Mouse (Mus musculus): ENCODE measurements around the gene Gnmt. TPM values are rescaled to one million over a fixed set of nuclear protein-coding genes. Genes with fewer than 3 reads are reported as not detected.
A peak's percentile ranks its signal among the peaks of the same experiment; 100 is the strongest.

The Gnmt gene
- polyA plus RNA-seq, 1 experiment from 2014 or later: 0.34 TPM

- H3K9me3 ChIP-seq: no peaks in the 10 kb centered on the region
- no peak overlapping the region for H3K9ac ChIP-seq
- no peaks in the 10 kb centered on the region for H3K27me3 ChIP-seq
- ATAC-seq (ENCODE audit: insufficient number of reproducible peaks, insufficient read depth, low FRiP score, low TSS enrichment, low read depth): no peak
- 69% methylated on average over 10 of the region's 10 CpGs for WGBS
- peaks cover 43% of the 10 kb centered on the region for H3K36me3 ChIP-seq
- H3K27ac ChIP-seq: no peak overlapping the region
- H3K4me1 ChIP-seq: no peaks in the 10 kb centered on the region
- no peak overlapping the region for H3K4me3 ChIP-seq
- no peak overlapping the region for H3K4me2 ChIP-seq
Measured at GRCm38 (mm10) chr17:46736160-46736559, 7.2 kb upstream of the Gnmt start.

- Histone ChIP-seq H3K4me1 (no peaks in the 10 kb centered on the region), H3K9ac (no peak overlapping the region), H3K4me3 (no peak overlapping the region), H3K9me3 (no peaks in the 10 kb centered on the region), H3K4me2 (no peak overlapping the region), H3K27ac (no peak overlapping the region), H3K36me3 (peaks cover 42% of the 10 kb centered on the region), H3K27me3 (0 out of 2 replicates have a peak, but pooled peaks cover under 1% of the 10 kb centered on the region)
- WGBS: 86% methylated on average over 7 of the region's 7 CpGs
- ATAC-seq (ENCODE audit: insufficient number of reproducible peaks, insufficient read depth, low FRiP score, low TSS enrichment, low read depth): no peak
Measured at GRCm38 (mm10) chr17:46735287-46735686, 6.3 kb upstream of the Gnmt start.

GRCm38 (mm10) chr17:46734055-46734454 lies 5.1 kb upstream of the Gnmt start:
- no peak overlapping the region for H3K4me3 ChIP-seq
- no peaks in the 10 kb centered on the region for H3K9me3 ChIP-seq

GRCm38 (mm10) chr17:46728496-46728895 lies 472 bp downstream of the Gnmt start:
- Histone ChIP-seq H3K27ac (no peak overlapping the region), H3K36me3 (peaks cover 28% of the 10 kb centered on the region), H3K9me3 (no peaks in the 10 kb centered on the region), H3K27me3 (peaks cover 24% of the 10 kb centered on the region), H3K9ac (0 out of 2 replicates have a peak overlapping the region, but pooled peaks have one; percentile 53), H3K4me2 (peak overlapping the region; percentile 49), H3K4me1 (peaks cover 6% of the 10 kb centered on the region; the same call in 1 of the 2 replicates), H3K4me3 (peak overlapping the region; percentile 14)
- WGBS: 44% methylated on average over 11 of the region's 11 CpGs
- no peak for ATAC-seq (ENCODE audit: insufficient number of reproducible peaks, insufficient read depth, low FRiP score, low TSS enrichment, low read depth)

More at GRCm38 (mm10) chr17:46734055-46734454, 5.1 kb upstream of the Gnmt start:
- Histone ChIP-seq H3K9ac (no peak overlapping the region), H3K36me3 (peaks cover 40% of the 10 kb centered on the region), H3K4me1 (no peaks in the 10 kb centered on the region), H3K27ac (no peak overlapping the region), H3K27me3 (peaks cover 10% of the 10 kb centered on the region), H3K4me2 (no peak overlapping the region)
- 92% methylated on average over 3 of the region's 3 CpGs for WGBS
- ATAC-seq (ENCODE audit: insufficient number of reproducible peaks, insufficient read depth, low FRiP score, low TSS enrichment, low read depth): no peak

GRCm38 (mm10) chr17:46728021-46728420 lies 947 bp downstream of the Gnmt start:
- peaks cover 24% of the 10 kb centered on the region for H3K27me3 ChIP-seq
- H3K4me2 ChIP-seq: no peak overlapping the region
- H3K27ac ChIP-seq: no peak overlapping the region
- no peak overlapping the region for H3K4me3 ChIP-seq
- peaks cover 6% of the 10 kb centered on the region; the same call in 1 of the 2 replicates for H3K4me1 ChIP-seq
- peaks cover 33% of the 10 kb centered on the region for H3K36me3 ChIP-seq
- no peak for ATAC-seq (ENCODE audit: insufficient number of reproducible peaks, insufficient read depth, low FRiP score, low TSS enrichment, low read depth)
- WGBS: 29% methylated on average over 6 of the region's 6 CpGs
- H3K9me3 ChIP-seq: no peaks in the 10 kb centered on the region
- no peak overlapping the region for H3K9ac ChIP-seq

GRCm38 (mm10) chr17:46727271-46727670 lies 1.7 kb downstream of the Gnmt start:
- H3K4me2 ChIP-seq: no peak overlapping the region
- H3K4me3 ChIP-seq: no peak overlapping the region
- ATAC-seq (ENCODE audit: insufficient number of reproducible peaks, insufficient read depth, low FRiP score, low TSS enrichment, low read depth): no peak
- peaks cover 24% of the 10 kb centered on the region for H3K27me3 ChIP-seq
- H3K36me3 ChIP-seq: peaks cover 38% of the 10 kb centered on the region
- H3K4me1 ChIP-seq: peaks cover 6% of the 10 kb centered on the region; the same call in 1 of the 2 replicates
- H3K9ac ChIP-seq: no peak overlapping the region
- H3K27ac ChIP-seq: no peak overlapping the region
- 89% methylated on average over 11 of the region's 11 CpGs for WGBS
- H3K9me3 ChIP-seq: no peaks in the 10 kb centered on the region

GRCm38 (mm10) chr17:46725731-46726645 lies 3.0 kb downstream of the Gnmt start:
- H3K4me3 ChIP-seq: no peak overlapping the region
- no peak for ATAC-seq (ENCODE audit: insufficient number of reproducible peaks, insufficient read depth, low FRiP score, low TSS enrichment, low read depth)
- H3K36me3 ChIP-seq: peaks cover 50% of the 10 kb centered on the region
- H3K9me3 ChIP-seq: no peaks in the 10 kb centered on the region
- peaks cover 6% of the 10 kb centered on the region; the same call in 1 of the 2 replicates for H3K4me1 ChIP-seq
- H3K9ac ChIP-seq: no peak overlapping the region
- no peak overlapping the region for H3K4me2 ChIP-seq
- no peak overlapping the region for H3K27ac ChIP-seq
- 92% methylated on average over 26 of the region's 26 CpGs for WGBS
- peaks cover 24% of the 10 kb centered on the region for H3K27me3 ChIP-seq

- Histone ChIP-seq H3K4me2 (no peak overlapping the region), H3K9me3 (no peaks in the 10 kb centered on the region), H3K27ac (no peak overlapping the region), H3K4me1 (peaks cover 6% of the 10 kb centered on the region; the same call in 1 of the 2 replicates), H3K9ac (no peak overlapping the region), H3K36me3 (peaks cover 58% of the 10 kb centered on the region), H3K27me3 (peaks cover 23% of the 10 kb centered on the region), H3K4me3 (no peak overlapping the region)
- ATAC-seq (ENCODE audit: insufficient number of reproducible peaks, insufficient read depth, low FRiP score, low TSS enrichment, low read depth): no peak
- WGBS: 51% methylated on average over 9 of the region's 9 CpGs
Measured at GRCm38 (mm10) chr17:46725273-46725672, 3.7 kb downstream of the Gnmt start.

GRCm38 (mm10) chr17:46724477-46725084 lies 4.4 kb downstream of the Gnmt start:
- no peaks in the 10 kb centered on the region for H3K9me3 ChIP-seq
- no peak overlapping the region for H3K4me2 ChIP-seq
- no peak overlapping the region for H3K4me3 ChIP-seq
- H3K9ac ChIP-seq: no peak overlapping the region
- H3K4me1 ChIP-seq: peaks cover 6% of the 10 kb centered on the region; the same call in 1 of the 2 replicates
- 79% methylated on average over 18 of the region's 20 CpGs for WGBS
- H3K36me3 ChIP-seq: peaks cover 65% of the 10 kb centered on the region
- peaks cover 19% of the 10 kb centered on the region for H3K27me3 ChIP-seq
- ATAC-seq (ENCODE audit: insufficient number of reproducible peaks, insufficient read depth, low FRiP score, low TSS enrichment, low read depth): no peak
- H3K27ac ChIP-seq: no peak overlapping the region

- Histone ChIP-seq H3K4me2 (no peak overlapping the region), H3K27me3 (no peaks in the 10 kb centered on the region), H3K4me3 (no peak overlapping the region), H3K27ac (no peak overlapping the region), H3K9ac (no peak overlapping the region; the same call in none of the 2 replicates), H3K36me3 (peaks cover 83% of the 10 kb centered on the region), H3K4me1 (no peaks in the 10 kb centered on the region), H3K9me3 (no peaks in the 10 kb centered on the region)
- no peak for ATAC-seq (ENCODE audit: insufficient number of reproducible peaks, insufficient read depth, low FRiP score, low TSS enrichment, low read depth)
- 84% methylated on average over 7 of the region's 7 CpGs for WGBS
Measured at GRCm38 (mm10) chr17:46721077-46721476, 7.9 kb downstream of the Gnmt start.

GRCm38 (mm10) chr17:46714756-46715481 lies 14.0 kb downstream of the Gnmt start:
- Histone ChIP-seq H3K27ac (no peak overlapping the region), H3K4me1 (peaks cover 16% of the 10 kb centered on the region), H3K9ac (no peak overlapping the region), H3K27me3 (no peaks in the 10 kb centered on the region), H3K36me3 (peaks cover 51% of the 10 kb centered on the region), H3K4me2 (no peak overlapping the region), H3K4me3 (no peak overlapping the region), H3K9me3 (no peaks in the 10 kb centered on the region)
- 95% methylated on average over 11 of the region's 11 CpGs for WGBS
- no peak for ATAC-seq (ENCODE audit: insufficient number of reproducible peaks, insufficient read depth, low FRiP score, low TSS enrichment, low read depth)

Measured in embryonic facial prominence, embryonic 13.5 days (tissue).